Mouse (Mus musculus): ENCODE measurements around the gene Simc1. TPM values are rescaled to one million over a fixed set of nuclear protein-coding genes. Genes with fewer than 3 reads are reported as not detected.

Simc1 gene
- polyA plus RNA-seq, 1 experiment, result 7.5 TPM

DNA sequence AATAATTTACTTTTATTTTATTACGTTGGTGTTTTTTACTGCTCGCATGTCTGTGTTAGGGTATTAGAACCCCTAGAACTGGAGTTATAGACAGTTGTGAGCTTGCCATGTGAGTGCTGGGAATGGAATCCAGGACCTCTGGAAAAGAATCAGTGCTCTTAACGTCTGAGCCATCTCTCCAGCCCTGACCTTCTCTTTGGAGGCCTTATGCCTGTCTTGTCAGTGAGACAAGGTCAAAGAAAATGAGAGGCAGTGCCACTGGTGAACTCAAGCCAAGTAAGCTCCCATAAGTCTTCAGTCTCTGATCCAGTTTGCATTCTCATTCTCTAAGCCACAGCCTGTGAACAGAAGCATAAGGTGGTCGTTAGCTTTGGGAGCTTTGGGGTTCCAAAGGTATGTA lies 67.2 kb downstream of the Simc1 start:
- Histone ChIP-seq H3K36me3 (ENCODE audit: control insufficient read depth, insufficient read depth, low read length) (no peaks in the 10 kb centered on the region), H3K27me3 (replicated peaks; ENCODE audit: control insufficient read depth, insufficient read depth, low read length) (no peaks in the 10 kb centered on the region), H3K4me1 (ENCODE audit: control insufficient read depth, insufficient read depth, low read length) (peaks cover 17% of the 10 kb centered on the region), H3K27ac (ENCODE audit: insufficient read depth, low read depth, low read length) (no peak overlapping the region), H3K4me3 (ENCODE audit: insufficient read depth, low read depth, low read length) (no peak overlapping the region)
- no peak for DNase-seq
- TF ChIP-seq POLR2A (IDR thresholded peaks at IDR 0.05; ENCODE audit: low read depth, low read length), result no peak
- TF ChIP-seq CTCF (conservative IDR thresholded peaks at IDR 0.05; ENCODE audit: insufficient read depth, insufficient read length, low read depth, low read length), result no peak
- WGBS, result 80% methylated on average over 4 of the region's 4 CpGs

DNA sequence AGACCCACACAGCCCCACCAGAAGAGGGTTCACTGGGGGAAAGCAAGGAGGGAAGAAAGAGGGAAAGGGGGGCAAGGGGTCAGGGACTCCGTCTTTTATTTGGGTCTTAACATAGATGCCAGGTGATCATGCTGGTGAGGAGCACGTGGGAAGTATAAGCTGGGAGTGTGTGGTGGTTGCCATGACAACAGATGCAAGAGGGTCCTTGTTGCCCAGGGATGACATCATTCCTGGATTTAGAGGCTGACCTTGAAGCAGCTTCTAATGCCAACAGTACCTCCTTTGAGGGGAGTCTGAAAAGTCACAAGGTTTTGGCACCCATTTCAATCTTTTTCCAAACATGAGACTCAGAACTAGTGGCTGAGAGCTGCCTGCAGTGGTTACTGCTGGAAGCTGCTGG lies 68.1 kb downstream of the Simc1 start:
- Histone ChIP-seq H3K36me3 (ENCODE audit: control insufficient read depth, insufficient read depth, low read length) (no peaks in the 10 kb centered on the region), H3K4me3 (ENCODE audit: insufficient read depth, low read depth, low read length) (no peak overlapping the region), H3K27me3 (replicated peaks; ENCODE audit: control insufficient read depth, insufficient read depth, low read length) (no peaks in the 10 kb centered on the region), H3K27ac (ENCODE audit: insufficient read depth, low read depth, low read length) (no peak overlapping the region), H3K4me1 (ENCODE audit: control insufficient read depth, insufficient read depth, low read length) (peaks cover 16% of the 10 kb centered on the region)
- DNase-seq, result no peak
- 62% methylated on average over 2 of the region's 2 CpGs for WGBS
- TF ChIP-seq CTCF (conservative IDR thresholded peaks at IDR 0.05; ENCODE audit: insufficient read depth, insufficient read length, low read depth, low read length) (no peak), POLR2A (IDR thresholded peaks at IDR 0.05; ENCODE audit: low read depth, low read length) (no peak)

DNA sequence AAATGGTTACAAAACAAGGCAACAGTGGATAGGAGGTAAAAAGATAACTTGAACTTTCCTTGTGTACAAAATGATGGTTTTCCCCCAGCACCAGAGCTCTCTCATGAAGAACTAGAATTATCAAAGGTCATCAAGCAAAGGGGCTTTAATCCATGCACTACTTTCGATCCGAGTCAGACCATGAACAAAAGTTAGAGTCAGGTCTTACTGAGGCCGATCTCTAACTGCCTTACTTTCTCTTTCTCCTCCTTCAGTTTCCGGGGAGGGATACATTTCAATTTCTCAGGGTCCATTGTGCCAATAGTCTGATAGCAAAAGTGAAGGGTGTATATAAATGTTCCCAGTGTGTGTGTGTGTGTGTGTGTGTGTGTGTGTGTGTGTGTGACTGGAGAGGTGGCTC lies 69.0 kb downstream of the Simc1 start:
- Histone ChIP-seq H3K4me1 (ENCODE audit: control insufficient read depth, insufficient read depth, low read length) (peaks cover 16% of the 10 kb centered on the region), H3K36me3 (ENCODE audit: control insufficient read depth, insufficient read depth, low read length) (no peaks in the 10 kb centered on the region), H3K27ac (ENCODE audit: insufficient read depth, low read depth, low read length) (no peak overlapping the region), H3K27me3 (replicated peaks; ENCODE audit: control insufficient read depth, insufficient read depth, low read length) (no peaks in the 10 kb centered on the region), H3K4me3 (ENCODE audit: insufficient read depth, low read depth, low read length) (no peak overlapping the region)
- DNase-seq, result no peak
- whole genome bisulfite sequencing, result 87% methylated on average over 4 of the region's 4 CpGs
- TF ChIP-seq CTCF (conservative IDR thresholded peaks at IDR 0.05; ENCODE audit: insufficient read depth, insufficient read length, low read depth, low read length) (no peak), POLR2A (IDR thresholded peaks at IDR 0.05; ENCODE audit: low read depth, low read length) (no peak)

DNA sequence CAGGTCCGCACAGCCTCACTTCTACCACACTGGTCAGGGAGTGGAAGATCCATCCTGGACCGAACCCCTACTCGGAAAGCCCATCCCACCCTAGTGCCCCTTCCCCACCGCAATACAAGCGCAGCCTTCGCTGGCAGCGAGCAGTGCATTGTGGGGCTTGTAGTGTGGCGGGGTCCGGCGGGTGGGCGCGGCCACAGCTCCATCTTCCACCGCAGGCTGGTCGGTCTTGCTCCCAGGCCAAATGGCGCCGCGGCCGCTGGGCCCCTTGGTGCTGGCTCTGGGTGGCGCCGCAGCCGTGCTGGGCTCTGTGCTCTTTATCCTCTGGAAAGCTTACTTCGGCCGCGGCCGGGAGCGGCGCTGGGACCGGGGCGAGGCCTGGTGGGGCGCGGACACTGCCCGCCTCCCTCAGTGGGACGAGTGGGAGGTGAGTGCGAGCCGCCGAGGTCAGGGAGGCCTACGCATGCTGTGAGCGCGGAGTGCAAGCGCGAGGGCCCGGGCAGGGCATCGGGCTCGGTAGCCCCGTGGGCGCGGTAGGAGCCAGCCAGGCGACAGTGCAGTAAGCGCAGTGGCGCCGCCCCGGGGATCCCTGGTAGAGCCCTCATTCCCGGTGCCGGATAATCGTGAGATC lies 71.4 kb downstream of the Simc1 start, which contains the start of gene Arl10:
Arl10 (plus strand) TSS at position 162 of the 628 bp plus-strand sequence.
- peak; percentile 25 for TF ChIP-seq POLR2A (IDR thresholded peaks at IDR 0.05; ENCODE audit: low read depth, low read length)
- TF ChIP-seq CTCF (conservative IDR thresholded peaks at IDR 0.05; ENCODE audit: insufficient read depth, insufficient read length, low read depth, low read length), result 0 out of 2 replicates have a peak, but pooled peaks have one; percentile 21
- H3K4me1 ChIP-seq (ENCODE audit: control insufficient read depth, insufficient read depth, low read length), result peaks cover 10% of the 10 kb centered on the region; the same call in 1 of the 2 replicates
- H3K36me3 ChIP-seq (ENCODE audit: control insufficient read depth, insufficient read depth, low read length), result no peaks in the 10 kb centered on the region
- DNase-seq, result peak; percentile 85
- peak within 1 kb of the TSS; percentile 81 for H3K27ac ChIP-seq (ENCODE audit: insufficient read depth, low read depth, low read length)
- under 1% methylated on average over 55 of the region's 55 CpGs for WGBS
- H3K27me3 ChIP-seq (replicated peaks; ENCODE audit: control insufficient read depth, insufficient read depth, low read length), result no peaks in the 10 kb centered on the region
- H3K4me3 ChIP-seq (ENCODE audit: insufficient read depth, low read depth, low read length), result peak within 1 kb of the TSS; percentile 80

DNA sequence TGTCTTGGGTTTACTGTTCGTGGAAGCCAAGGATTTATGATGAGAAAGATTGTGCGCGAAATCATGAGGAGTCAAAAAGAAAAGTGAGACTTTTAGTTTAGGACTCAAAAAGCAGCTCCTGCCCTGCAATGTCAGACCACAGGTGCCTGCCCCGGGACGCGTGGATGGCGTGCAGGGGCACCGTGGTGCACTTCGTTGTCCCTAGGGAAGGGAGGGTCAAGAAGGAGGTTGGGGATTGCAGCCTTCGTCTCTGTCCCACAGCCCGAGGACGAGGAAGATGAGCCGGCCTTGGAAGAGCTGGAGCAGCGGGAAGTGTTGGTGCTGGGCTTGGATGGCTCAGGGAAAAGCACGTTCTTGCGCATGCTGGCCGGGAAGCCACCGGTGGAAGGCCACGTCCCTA lies 71.9 kb downstream of the Simc1 start:
- DNase-seq, result no peak
- WGBS, result 5% methylated on average over 19 of the region's 19 CpGs

DNA sequence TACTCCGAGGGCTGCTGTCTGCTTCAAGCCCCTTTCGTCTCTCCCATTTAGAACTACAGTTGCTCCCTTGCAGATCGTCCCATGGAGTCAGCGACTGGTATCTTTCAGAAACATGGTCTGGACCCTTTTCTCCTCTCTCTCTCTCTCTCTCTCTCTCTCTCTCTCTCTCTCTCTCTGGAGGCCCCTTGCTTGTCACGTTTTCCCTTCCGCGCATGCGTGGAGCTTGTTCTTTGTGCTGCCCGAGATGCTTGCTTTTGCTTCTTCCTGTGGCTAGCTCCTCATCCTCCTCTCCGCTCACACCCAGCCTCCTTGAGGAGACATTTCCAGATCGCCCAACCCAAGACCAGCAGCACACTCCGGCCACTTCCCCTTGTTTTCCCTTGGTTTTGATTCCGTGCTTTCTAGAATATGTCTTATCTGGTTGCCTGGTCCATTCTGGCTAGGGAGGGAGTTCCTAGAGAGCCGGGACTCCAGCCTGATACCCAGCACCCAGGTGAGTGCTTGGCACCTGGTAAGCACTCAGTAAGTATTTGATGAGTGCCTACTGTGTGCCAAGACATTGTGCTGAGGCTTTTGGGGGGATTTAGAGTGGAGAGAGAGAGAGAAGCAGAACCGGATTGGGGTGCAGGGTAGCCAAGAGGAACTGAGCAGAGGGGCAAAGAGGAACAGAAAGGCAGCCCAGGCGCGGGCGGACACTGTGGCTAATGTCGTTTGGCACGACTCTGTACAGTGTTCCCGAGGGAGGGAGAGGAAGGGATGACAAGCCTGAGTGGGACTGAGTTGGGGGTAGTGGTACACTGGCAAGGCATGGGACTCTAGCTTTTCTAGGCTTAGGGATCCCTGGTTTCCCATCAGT lies 74.3 kb downstream of the Simc1 start:
- Histone ChIP-seq H3K27ac (ENCODE audit: insufficient read depth, low read depth, low read length) (no peak overlapping the region), H3K36me3 (ENCODE audit: control insufficient read depth, insufficient read depth, low read length) (no peaks in the 10 kb centered on the region), H3K27me3 (replicated peaks; ENCODE audit: control insufficient read depth, insufficient read depth, low read length) (no peaks in the 10 kb centered on the region), H3K4me1 (ENCODE audit: control insufficient read depth, insufficient read depth, low read length) (peaks cover 16% of the 10 kb centered on the region; the same call in 1 of the 2 replicates), H3K4me3 (ENCODE audit: insufficient read depth, low read depth, low read length) (no peak overlapping the region)
- DNase-seq, result no peak
- no peak for TF ChIP-seq POLR2A (IDR thresholded peaks at IDR 0.05; ENCODE audit: low read depth, low read length)
- TF ChIP-seq CTCF (conservative IDR thresholded peaks at IDR 0.05; ENCODE audit: insufficient read depth, insufficient read length, low read depth, low read length), result no peak
- WGBS, result 86% methylated on average over 21 of the region's 21 CpGs

More for the DNA sequence above, 71.9 kb downstream of the Simc1 start:
- peaks cover 10% of the 10 kb centered on the region; the same call in 1 of the 2 replicates for H3K4me1 ChIP-seq (ENCODE audit: control insufficient read depth, insufficient read depth, low read length)
- H3K27me3 ChIP-seq (replicated peaks; ENCODE audit: control insufficient read depth, insufficient read depth, low read length), result no peaks in the 10 kb centered on the region
- H3K27ac ChIP-seq (ENCODE audit: insufficient read depth, low read depth, low read length), result peak overlapping the region; percentile 81
- peak overlapping the region; percentile 80 for H3K4me3 ChIP-seq (ENCODE audit: insufficient read depth, low read depth, low read length)
- no peak for TF ChIP-seq CTCF (conservative IDR thresholded peaks at IDR 0.05; ENCODE audit: insufficient read depth, insufficient read length, low read depth, low read length)
- no peak for TF ChIP-seq POLR2A (IDR thresholded peaks at IDR 0.05; ENCODE audit: low read depth, low read length)
- no peaks in the 10 kb centered on the region for H3K36me3 ChIP-seq (ENCODE audit: control insufficient read depth, insufficient read depth, low read length)

DNA sequence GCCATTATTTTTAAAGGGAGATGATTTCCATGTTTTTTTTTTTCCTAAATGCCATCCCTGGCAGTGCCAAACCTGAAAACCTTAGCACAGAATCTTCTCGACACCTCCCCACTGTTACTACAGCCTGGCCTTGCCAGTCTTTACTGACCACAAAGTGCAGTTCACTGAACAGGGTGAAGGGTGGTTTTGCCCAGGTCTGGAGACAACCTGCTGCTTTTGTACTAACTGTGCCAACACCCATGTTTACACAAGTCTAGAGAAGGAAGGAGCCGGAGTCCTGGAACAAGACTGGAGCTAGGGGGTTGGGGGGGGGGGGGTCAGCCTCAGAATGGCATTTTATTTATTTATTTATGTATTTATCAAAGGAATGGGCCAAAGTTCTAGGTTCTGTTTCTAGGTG lies 77.8 kb downstream of the Simc1 start:
- 29% methylated on average over 2 of the region's 2 CpGs for WGBS
- no peaks in the 10 kb centered on the region for H3K27me3 ChIP-seq (replicated peaks; ENCODE audit: control insufficient read depth, insufficient read depth, low read length)
- 0 out of 2 replicates have a peak overlapping the region, but pooled peaks have one; percentile 1 for H3K27ac ChIP-seq (ENCODE audit: insufficient read depth, low read depth, low read length)
- no peak for TF ChIP-seq POLR2A (IDR thresholded peaks at IDR 0.05; ENCODE audit: low read depth, low read length)
- no peak for TF ChIP-seq CTCF (conservative IDR thresholded peaks at IDR 0.05; ENCODE audit: insufficient read depth, insufficient read length, low read depth, low read length)
- no peaks in the 10 kb centered on the region for H3K36me3 ChIP-seq (ENCODE audit: control insufficient read depth, insufficient read depth, low read length)
- H3K4me3 ChIP-seq (ENCODE audit: insufficient read depth, low read depth, low read length), result no peak overlapping the region
- H3K4me1 ChIP-seq (ENCODE audit: control insufficient read depth, insufficient read depth, low read length), result peaks cover 7% of the 10 kb centered on the region; the same call in 1 of the 2 replicates
- peak; percentile 51 for DNase-seq

Data from kidney, adult 2 months (tissue).